Mouse (Mus musculus): ENCODE measurements around the gene Cers5. TPM values are rescaled to one million over a fixed set of nuclear protein-coding genes. Genes with fewer than 3 reads are reported as not detected.
"Not testable (repeated sequence)": the region's sequence is repeated elsewhere in the genome, so short reads cannot be mapped to it uniquely, and the experiment has no call there.

The Cers5 gene
- polyA plus RNA-seq, 2 experiments: 75.1 to 84.9 TPM

DNA sequence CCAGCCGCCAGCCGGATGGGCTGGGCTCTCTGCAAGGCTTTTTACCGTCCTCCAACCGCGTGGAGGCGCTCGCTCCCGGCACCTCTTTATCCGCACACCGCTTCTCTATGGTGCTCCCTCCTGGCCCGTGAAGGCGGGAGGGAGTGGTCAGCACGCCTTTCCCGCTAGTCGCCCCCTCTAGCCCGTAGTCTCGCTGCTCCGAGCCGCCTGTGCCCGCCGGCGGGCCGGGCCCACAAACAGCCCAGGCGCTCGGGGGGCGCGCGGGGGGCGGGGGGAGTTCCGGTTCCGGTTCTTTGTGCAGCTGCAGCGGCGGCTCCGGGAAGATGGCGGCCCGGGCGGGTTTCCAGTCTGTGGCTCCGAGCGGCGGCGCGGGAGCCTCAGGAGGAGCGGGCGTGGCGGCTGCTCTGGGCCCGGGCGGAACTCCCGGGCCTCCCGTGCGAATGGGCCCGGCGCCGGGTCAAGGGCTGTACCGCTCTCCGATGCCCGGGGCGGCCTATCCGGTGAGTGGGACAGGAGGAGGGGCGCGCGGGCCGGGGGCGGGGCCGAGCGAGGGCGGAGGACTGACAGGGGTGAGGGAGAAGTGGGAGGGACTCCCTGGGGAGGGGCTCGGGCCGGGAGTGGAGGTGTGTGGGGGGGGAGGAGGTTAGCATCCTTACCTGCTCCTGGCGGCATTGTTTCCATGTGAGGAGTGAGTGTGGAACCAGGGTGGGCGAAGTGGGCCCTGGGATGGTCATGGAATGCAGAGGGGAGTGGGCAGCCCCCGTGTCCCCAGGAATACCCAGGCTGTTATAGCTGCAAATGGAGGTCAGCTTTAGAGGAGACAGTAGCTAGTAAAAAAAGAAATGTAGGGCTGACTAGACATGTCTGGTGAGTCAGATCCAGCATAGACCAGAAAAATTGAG, 70.4 kb downstream of the Cers5 start, which contains the start of gene Smarcd1:
Smarcd1 (plus strand) TSS at position 131 of the 902 bp plus-strand sequence.
- H3K36me3 ChIP-seq (ENCODE audit: control insufficient read depth, insufficient read depth, low read length): peaks cover 34% of the 10 kb centered on the region
- H3K9ac ChIP-seq (ENCODE audit: low read depth, low read length, severe bottlenecking): peak within 1 kb of the TSS; percentile 99
- H3K9me3 ChIP-seq (ENCODE audit: control insufficient read depth, low read length): no peaks in the 10 kb centered on the region
- 0 out of 2 replicates have a peak, but pooled peaks have one; percentile 50 for TF ChIP-seq POLR2A (IDR thresholded peaks at IDR 0.05; ENCODE audit: borderline replicate concordance, extremely low read depth, insufficient read depth, insufficient read length)
- H3K27ac ChIP-seq (replicated peaks; ENCODE audit: low read depth, low read length): peak within 1 kb of the TSS; percentile 97
- WGBS: under 1% methylated on average over 62 of the region's 71 CpGs
- ATAC-seq (ENCODE audit: low FRiP score, low read depth) (peak; percentile 97), DNase-seq (ENCODE audit: low spot score) (peak; percentile 93)
- H3K4me3 ChIP-seq (replicated peaks; ENCODE audit: low read length): peak within 1 kb of the TSS; percentile 86
- H3K27me3 ChIP-seq (ENCODE audit: control insufficient read depth, insufficient read depth, low read length): no peaks in the 10 kb centered on the region
- H3K4me1 ChIP-seq (ENCODE audit: control insufficient read depth, insufficient read depth, low read length): peaks cover 19% of the 10 kb centered on the region
- H3K4me2 ChIP-seq (replicated peaks; ENCODE audit: low read depth, low read length, severe bottlenecking): peak within 1 kb of the TSS; percentile 78

DNA sequence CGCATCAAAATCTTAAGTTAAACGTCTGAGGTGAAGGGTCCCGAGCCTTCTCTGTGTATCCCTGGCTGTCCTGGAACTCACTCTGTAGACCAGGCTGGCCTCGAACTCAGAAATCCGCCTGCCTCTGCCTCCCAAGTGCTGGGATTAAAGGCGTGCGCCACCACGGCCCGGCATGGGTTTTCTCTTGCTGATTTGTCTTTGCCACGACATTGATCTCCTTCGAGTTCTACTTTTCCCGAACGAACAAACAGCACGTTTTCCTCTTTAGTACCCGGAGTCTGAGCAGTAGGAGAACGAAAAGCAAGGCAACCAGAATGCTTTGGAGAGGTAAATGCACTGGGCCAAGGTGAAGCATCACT, 71.1 kb downstream of the Cers5 start:
- not testable (repeated sequence) for DNase-seq (ENCODE audit: low spot score); H3K27me3 ChIP-seq (ENCODE audit: control insufficient read depth, insufficient read depth, low read length); H3K27ac ChIP-seq (replicated peaks; ENCODE audit: low read depth, low read length); H3K9me3 ChIP-seq (ENCODE audit: control insufficient read depth, low read length); ATAC-seq (ENCODE audit: low FRiP score, low read depth)
- H3K4me3 ChIP-seq (replicated peaks; ENCODE audit: low read length): peak overlapping the region; percentile 86
- H3K36me3 ChIP-seq (ENCODE audit: control insufficient read depth, insufficient read depth, low read length): peaks cover 28% of the 10 kb centered on the region
- H3K4me1 ChIP-seq (ENCODE audit: control insufficient read depth, insufficient read depth, low read length): peaks cover 19% of the 10 kb centered on the region
- H3K9ac ChIP-seq (ENCODE audit: low read depth, low read length, severe bottlenecking): peak overlapping the region; percentile 99
- peak overlapping the region; percentile 78 for H3K4me2 ChIP-seq (replicated peaks; ENCODE audit: low read depth, low read length, severe bottlenecking)
- WGBS: 46% methylated on average over 16 of the region's 16 CpGs

GRCm38 (mm10) chr15:99700219-99701106, 72.2 kb downstream of the Cers5 start:
- H3K36me3 ChIP-seq (ENCODE audit: control insufficient read depth, insufficient read depth, low read length): peaks cover 19% of the 10 kb centered on the region
- no peak overlapping the region for H3K27ac ChIP-seq (replicated peaks; ENCODE audit: low read depth, low read length)
- WGBS: 88% methylated on average over 18 of the region's 18 CpGs
- ATAC-seq (ENCODE audit: low FRiP score, low read depth) (no peak), DNase-seq (ENCODE audit: low spot score) (no peak)
- H3K4me3 ChIP-seq (replicated peaks; ENCODE audit: low read length): no peak overlapping the region
- no peak overlapping the region for H3K4me2 ChIP-seq (replicated peaks; ENCODE audit: low read depth, low read length, severe bottlenecking)
- H3K4me1 ChIP-seq (ENCODE audit: control insufficient read depth, insufficient read depth, low read length): peaks cover 19% of the 10 kb centered on the region
- no peaks in the 10 kb centered on the region for H3K27me3 ChIP-seq (ENCODE audit: control insufficient read depth, insufficient read depth, low read length)
- H3K9ac ChIP-seq (ENCODE audit: low read depth, low read length, severe bottlenecking): no peak overlapping the region
- no peaks in the 10 kb centered on the region for H3K9me3 ChIP-seq (ENCODE audit: control insufficient read depth, low read length)
- no peak for TF ChIP-seq POLR2A (IDR thresholded peaks at IDR 0.05; ENCODE audit: borderline replicate concordance, extremely low read depth, insufficient read depth, insufficient read length)

- WGBS: 78% methylated on average over 10 of the region's 10 CpGs
- TF ChIP-seq POLR2A (IDR thresholded peaks at IDR 0.05; ENCODE audit: borderline replicate concordance, extremely low read depth, insufficient read depth, insufficient read length): no peak
- H3K9me3 ChIP-seq (ENCODE audit: control insufficient read depth, low read length): no peaks in the 10 kb centered on the region
- no peak overlapping the region for H3K4me2 ChIP-seq (replicated peaks; ENCODE audit: low read depth, low read length, severe bottlenecking)
- H3K4me1 ChIP-seq (ENCODE audit: control insufficient read depth, insufficient read depth, low read length): peaks cover 19% of the 10 kb centered on the region
- no peak for DNase-seq (ENCODE audit: low spot score)
- H3K27me3 ChIP-seq (ENCODE audit: control insufficient read depth, insufficient read depth, low read length): no peaks in the 10 kb centered on the region
- H3K36me3 ChIP-seq (ENCODE audit: control insufficient read depth, insufficient read depth, low read length): peaks cover 16% of the 10 kb centered on the region
- H3K9ac ChIP-seq (ENCODE audit: low read depth, low read length, severe bottlenecking): no peak overlapping the region
- H3K27ac ChIP-seq (replicated peaks; ENCODE audit: low read depth, low read length): no peak overlapping the region
- ATAC-seq (ENCODE audit: low FRiP score, low read depth): no peak
- H3K4me3 ChIP-seq (replicated peaks; ENCODE audit: low read length): no peak overlapping the region
Observed at GRCm38 (mm10) chr15:99699715-99700114, 73.0 kb downstream of the Cers5 start.

DNA sequence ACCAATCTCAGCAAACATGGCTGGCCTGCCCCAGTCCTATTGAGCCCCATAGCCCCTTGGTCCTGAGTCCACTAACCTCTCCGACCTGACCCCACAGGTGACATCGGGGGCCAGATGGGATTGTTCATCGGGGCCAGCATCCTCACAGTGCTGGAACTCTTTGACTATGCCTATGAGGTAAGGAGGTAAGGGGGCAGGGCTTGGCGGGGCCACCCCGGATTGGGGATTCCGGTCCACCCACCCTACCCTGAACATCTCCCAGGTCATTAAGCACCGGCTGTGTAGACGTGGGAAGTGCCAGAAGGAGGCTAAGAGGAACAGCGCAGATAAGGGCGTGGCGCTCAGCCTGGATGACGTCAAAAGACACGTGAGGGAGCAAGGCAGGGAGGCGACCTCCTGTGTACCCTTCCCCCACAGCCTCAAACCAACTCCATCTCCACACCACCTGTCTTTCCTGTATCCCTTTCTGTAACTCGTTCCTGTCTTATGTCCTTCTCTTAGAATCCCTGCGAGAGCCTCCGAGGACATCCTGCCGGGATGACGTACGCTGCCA, 74.1 kb downstream of the Cers5 start:
- Histone ChIP-seq H3K4me2 (replicated peaks; ENCODE audit: low read depth, low read length, severe bottlenecking) (no peak overlapping the region), H3K27me3 (ENCODE audit: control insufficient read depth, insufficient read depth, low read length) (no peaks in the 10 kb centered on the region), H3K4me3 (replicated peaks; ENCODE audit: low read length) (no peak overlapping the region), H3K9ac (ENCODE audit: low read depth, low read length, severe bottlenecking) (no peak overlapping the region), H3K27ac (replicated peaks; ENCODE audit: low read depth, low read length) (no peak overlapping the region), H3K4me1 (ENCODE audit: control insufficient read depth, insufficient read depth, low read length) (peaks cover 18% of the 10 kb centered on the region), H3K36me3 (ENCODE audit: control insufficient read depth, insufficient read depth, low read length) (peaks cover 4% of the 10 kb centered on the region), H3K9me3 (ENCODE audit: control insufficient read depth, low read length) (no peaks in the 10 kb centered on the region)
- DNase-seq (ENCODE audit: low spot score) (no peak), ATAC-seq (ENCODE audit: low FRiP score, low read depth) (no peak)
- 34% methylated on average over 20 of the region's 20 CpGs for WGBS
- TF ChIP-seq POLR2A (IDR thresholded peaks at IDR 0.05; ENCODE audit: borderline replicate concordance, extremely low read depth, insufficient read depth, insufficient read length): no peak
